Mouse (Mus musculus): ENCODE measurements around the gene N4bp2l1.

The N4bp2l1 gene

DNA sequence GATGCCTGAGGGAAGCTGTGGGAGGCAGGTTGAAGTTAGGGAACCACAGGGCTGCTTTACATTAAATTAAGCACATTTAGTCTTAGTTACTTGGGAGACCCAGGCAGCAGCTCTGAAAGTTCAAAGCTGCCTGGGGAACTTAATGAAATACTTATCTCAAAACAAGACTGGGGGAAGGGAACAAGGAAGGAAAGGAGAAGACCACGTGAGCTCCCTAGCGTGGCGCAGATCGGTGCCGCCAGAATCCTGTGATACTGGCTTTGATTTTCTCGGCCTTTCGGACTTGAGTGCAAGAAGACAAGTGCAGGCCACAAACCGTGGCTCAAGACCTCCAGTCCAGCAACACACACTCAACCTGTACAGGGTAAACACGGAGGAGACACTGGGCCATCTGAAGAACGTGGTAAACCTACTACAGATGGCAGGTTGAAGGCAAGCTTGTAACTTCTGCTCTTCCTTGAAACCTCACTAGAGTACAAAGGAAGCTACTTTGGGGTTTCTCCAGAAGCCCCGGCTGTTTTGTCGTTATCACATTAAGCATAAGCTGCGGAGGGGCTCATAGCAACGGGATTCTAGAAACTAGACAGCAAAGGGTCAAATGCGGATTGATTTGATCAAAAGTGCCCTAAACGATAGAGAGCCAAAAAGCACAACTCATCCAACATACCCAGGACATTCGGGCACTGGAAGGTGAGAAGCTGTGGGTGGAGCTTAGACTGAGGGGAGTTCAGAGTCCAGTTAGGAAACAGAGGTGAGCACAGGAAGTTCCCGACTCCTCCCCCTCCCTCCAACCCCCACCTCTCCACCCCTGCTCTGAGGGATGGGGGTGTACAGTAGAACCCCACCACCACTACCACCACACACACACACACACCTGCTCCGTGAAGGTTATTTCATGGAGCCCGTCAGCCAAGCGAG, 1.5 kb upstream of the N4bp2l1 start:
- no peak for DNase-seq (ENCODE audit: low spot score)

DNA sequence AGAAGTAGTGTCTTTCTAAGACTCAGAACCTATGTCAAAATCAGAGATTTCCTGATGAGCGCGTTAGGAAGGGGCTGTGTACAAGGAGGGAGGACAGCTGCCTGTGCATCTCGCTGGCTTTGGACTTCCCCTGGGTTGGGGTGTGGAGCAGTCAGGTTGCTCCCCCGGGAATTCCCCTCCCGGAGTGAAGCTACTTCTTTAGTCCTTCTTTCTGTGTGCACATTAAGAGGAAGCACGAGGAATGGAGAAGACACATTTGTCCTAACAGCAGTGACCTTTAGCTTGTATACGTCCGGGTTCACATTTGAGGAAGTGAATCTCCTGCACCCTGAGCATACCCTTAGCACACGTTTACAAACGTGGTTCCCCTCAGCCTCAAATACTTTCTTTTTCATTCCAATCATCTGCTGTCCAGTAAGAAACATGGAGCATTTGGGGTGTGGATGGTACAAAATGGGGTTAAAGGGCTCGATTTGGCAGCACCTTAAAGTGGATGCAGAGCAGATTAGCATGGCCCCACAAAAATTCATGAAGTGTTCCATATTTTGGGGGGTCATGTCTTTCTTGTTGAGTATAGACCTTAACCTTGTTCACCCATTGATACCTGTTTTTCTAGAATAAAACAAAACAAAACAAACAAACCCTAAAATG, 1.5 kb downstream of the N4bp2l1 start:
- no peak for DNase-seq (ENCODE audit: low spot score)

DNA sequence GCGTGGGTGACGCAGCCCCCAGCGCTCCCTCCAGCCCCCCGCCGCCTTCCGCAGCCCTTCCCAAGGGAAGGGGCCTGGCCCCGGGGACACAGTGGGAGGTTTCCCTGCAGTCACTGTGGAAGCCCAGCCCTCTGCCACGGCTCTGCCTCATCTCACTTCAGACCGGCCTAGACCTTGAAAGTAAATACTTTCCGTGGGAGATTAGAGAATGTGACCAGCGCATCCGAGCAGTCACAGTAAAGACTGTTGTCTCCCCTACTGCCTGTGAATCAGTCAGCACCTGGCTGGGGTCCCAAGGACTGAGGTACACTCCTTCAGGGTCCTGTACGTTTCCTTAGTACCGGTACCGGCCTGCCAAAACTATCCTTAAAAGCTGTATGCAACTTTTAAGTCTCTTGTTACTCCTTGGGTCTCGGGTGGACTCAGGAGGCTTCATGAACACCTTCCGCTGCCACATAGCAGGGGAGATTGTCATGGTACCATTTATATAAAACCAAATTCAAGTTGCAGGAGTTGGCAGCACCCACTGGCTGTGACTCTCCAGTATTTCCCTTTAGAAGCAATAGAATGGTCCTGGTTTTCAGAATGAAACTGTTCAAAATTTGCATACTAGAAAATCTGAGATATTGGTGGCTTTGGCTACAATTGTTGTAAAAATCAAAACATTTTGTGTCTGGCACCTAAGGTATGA, 2.2 kb downstream of the N4bp2l1 start:
- DNase-seq (ENCODE audit: low spot score) = no peak

DNA sequence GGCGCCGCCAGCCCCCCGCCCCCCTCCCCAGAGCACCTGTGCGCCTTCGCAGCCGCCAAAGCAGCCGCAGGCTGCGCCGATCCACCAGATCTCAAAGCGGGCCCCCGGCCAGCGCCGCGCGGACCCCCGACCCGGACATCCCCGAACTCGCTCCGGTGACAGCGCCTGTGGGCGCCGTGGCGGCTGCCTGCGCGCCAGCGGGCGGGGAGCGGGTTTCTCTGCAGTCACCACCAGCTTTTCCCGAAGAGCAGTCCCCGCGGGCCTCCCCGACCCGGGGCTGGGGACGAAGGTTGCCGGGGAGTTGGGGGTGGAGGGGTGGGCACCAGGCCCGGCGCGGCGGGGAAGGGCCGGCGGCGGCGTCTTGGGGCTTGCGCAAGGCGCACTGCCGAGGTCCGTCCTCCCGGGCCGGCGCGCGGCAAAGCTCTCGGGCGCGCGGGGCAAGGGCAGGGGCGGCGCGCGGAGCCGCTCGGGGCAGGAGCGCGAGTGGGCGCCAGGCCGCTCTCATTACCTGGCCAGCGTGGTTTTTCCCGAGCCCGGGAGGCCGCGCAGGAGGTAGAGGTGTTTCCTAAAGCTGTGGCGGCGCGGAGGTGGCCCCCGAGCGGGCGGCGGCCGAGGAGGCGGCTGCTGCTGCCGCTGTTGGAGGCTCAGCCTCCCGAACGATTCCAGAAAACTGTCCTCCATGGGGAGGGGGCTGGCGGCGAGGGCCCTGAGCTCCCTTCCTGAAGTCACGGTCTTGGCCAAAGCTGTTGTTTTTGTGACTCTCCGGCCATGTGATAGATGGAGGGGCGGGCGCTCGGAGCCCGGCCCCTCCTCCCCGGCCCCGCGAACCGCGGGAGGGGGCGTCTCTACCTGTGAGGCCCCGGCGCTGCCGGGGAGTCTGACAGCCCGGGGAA, 3.0 kb downstream of the N4bp2l1 start:
- DNase-seq (ENCODE audit: low spot score) = no peak

DNA sequence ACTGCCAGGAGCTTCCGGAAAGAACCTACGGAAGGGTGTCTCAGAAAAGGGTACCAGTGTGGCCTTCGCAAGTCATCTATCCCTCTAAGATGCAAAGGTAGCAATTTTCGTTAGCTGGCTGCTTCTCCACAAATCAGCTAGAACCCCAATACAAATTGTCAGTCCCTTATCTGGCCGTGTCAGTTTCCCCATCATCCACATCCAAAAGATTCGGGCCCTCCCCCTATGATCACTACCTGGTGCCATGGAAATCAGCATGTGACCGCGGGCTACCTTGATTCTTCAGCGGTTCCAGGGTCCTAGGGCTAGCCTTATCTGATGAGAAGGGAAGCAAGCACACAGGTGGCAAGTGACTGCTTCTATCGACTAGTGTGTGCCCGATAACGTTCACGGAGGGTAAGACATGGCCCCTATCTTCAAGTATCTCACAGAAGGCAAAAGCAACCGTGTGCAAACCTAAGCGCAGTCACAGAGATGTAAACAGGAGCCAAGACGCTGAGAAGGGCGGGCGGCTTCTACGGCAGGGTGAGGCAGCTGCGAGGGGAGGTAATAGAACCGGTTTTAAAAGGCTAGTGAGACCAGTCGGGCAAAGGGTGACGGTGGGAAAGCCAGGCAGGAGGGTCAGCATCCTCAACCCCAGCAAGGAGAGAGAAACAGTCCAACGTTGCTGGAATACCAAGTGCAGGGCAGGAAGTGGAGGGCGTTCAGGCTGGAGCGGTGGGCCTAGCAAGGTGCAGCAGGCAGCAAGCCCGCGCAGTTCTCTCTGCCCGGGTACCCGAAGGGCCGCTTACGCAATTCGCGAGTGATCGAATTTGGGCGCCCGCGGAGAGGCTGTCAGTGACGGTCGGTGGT, 3.9 kb downstream of the N4bp2l1 start:
- peak; percentile 61 for DNase-seq (ENCODE audit: low spot score)

DNA sequence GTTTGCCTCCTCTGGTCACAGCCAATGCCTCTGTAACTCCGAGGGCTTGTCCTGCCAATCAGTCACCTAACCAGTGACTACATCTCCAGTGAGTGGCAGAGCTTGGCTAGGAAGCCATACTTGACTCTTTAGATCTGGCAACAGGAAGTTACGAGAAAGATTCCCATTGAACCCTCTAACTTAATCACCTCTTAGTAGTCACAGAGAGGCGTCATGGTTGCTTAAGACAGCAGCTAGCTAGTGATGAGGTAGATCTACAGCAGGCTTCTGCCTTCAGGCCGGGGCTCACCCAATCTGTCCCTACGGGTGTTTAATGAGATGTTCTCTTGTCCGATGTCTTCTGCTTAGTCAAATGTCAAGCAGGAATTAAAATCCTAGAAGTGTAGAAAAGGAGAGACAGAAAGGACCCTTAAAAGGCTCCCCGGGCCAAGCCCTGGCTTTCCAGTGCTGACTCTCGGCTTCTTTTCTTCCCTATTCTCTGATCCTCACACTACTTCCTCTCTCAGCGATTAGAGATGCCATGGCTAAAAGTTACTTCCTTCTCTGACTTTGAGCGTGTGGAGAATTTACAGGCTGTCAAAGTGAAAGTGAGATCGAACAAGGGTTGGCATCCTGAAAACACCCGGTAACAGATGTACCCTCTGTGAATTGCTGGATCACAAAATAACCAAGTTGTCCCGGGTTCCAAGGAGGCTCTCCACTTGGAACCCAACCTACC, 4.6 kb downstream of the N4bp2l1 start:
- no peak for DNase-seq (ENCODE audit: low spot score)

DNA sequence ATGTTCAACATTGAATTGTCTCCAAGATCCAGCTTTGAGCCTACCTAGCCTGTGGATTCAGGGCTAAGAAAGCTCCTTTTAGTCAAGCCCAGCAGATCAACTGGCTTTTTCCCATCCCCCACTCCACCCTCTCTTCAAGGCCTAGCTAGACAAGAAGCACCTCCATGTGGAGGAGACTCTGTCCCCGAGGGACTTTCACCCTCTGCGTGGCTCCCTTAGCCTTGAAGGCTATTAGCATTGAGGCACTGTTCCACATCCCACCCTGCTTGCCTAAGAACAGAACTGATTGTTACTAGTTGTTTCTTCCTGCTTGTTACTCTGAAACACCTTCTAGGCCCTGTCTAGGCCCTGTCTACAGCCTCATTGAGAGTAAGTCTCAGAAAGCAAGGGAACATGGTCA, 7.0 kb downstream of the N4bp2l1 start:
- DNase-seq (ENCODE audit: low spot score) = no peak

DNA sequence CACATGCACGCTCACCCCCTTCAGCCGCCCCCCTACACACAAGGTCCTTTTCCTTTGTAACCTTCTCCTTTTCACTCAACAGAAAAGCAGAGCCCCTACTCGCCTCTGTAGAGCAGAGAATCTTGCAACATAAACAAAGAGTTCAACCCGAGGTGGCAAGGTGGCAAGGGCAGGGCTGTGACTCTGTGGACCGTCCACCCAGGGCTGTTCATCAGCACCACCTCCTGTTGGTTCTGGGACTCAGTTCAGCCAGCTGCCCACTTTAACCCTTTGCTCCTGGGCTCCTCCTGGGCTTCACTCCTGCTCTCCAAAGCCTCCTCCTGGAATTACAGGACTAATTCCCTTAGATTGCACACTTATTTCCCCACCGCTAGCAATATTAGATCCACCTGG, 12.7 kb downstream of the N4bp2l1 start:
- DNase-seq (ENCODE audit: low spot score) = no peak

DNA sequence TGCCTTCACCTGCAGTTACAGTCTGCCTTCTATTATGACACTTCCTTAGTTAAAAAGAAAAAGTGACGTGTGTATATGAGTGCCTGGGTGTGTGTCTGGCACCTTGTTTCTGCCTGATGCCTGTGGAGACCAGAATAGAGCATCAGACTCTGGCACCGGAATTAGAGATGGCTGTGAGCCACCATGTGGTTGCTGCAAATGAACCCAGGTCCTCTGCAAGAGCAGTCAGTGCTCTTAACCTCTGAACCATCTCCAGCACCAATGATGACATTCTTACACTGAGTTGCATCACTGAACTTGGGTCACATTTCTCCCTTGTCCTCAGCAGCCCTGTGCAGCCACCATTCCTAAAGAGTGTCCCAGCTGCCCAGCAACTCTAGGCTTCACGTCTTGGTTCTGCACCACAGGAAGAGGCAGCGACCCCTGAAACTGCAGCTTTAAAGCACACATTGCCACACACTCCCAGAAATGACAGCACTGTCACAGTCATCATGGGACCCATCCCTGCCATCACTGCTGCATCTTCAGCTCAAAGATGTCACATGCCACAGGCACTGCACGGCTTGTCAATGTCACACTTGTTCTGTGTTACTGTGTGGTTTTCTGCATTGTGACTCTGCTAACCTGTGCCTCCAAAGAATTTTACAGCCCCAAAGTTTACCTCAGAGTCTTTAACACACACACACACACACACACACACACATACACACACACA, 13.2 kb downstream of the N4bp2l1 start:
- no peak for DNase-seq (ENCODE audit: low spot score)

DNA sequence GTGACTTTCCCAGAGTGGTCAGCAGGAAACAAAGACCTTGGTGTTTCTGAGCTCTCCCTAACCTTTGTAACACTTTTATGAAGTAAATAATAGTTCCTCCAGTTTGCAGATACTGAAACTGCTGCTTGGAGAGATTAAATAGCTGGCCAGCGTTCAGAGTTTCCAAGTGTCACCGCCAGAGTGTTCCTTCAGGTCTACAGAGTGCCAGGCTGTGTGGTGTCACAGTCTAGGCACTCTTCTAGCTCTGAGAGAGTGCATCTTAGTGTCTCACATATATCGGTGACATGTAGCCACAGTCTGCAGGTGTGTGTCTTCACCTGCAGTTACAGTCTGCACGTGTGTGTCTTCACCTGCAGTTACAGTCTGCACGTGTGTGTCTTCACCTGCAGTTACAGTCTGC, 13.8 kb downstream of the N4bp2l1 start:
- no peak for DNase-seq (ENCODE audit: low spot score)

DNA sequence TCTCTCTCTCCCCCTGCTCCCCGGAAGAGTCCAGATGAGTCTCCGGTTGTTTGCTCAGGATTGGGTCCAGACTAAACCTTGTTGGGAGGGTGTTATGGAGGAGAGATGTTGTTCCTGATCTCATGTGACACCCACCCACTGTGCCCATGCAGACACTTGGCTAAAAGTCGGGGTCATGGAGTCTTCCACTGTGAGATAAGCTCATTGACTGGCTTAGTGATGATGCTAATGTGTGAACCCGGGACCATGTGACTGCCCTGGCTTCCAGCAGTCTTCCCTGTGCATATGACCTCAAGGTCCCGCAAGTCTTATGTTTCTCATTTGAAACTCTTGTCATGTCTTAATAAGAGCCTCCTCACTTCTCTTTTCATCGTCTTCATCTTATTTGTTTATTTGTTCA, 15.8 kb downstream of the N4bp2l1 start:
- DNase-seq (ENCODE audit: low spot score) = no peak

DNA sequence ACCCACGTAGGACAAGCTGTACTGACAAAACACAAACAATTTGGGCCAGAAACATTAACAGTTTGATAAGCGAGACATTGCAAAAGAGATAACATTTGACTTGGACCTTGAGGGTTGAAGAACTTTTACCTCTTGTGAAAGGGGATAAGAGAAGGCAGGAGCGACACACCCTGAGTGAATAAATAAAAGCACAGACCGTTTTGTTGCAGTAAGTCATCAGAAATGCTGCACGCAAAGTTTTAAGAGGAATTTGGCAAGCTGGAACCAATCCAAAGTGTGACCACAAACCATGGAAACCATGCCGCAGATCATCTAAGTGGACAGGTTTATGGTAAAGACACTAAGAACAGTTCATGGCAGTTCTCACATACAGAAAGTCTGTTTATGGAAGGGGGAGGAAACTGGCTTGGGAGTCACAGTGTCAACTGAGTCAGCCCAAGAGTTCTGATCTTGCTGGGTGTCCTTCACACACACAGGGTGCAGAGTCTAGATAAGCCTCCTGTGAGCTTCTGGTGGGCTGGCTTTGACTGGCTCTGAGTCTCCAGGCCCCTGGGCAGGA, 18.3 kb downstream of the N4bp2l1 start:
- DNase-seq (ENCODE audit: low spot score) = peak; percentile 75

DNA sequence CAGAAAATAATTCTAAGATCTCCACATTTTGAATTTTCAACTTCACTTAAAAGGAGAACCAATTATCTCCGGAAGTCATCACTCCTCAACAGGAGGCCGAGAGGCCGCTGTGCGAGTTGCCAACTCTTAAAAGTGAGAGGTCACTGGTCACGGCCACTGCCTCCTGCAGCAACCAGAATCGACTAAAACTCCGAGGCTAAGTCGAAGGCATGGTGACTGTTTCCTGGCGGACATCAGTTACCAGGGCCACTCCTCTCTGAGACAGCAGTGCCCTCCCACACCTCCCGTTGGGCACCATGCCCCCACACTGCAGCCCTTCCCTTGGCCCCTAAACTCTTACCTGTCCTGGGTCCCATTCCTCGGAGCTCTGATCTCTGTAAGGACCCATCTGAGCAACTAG, 20.2 kb downstream of the N4bp2l1 start:
- DNase-seq (ENCODE audit: low spot score) = no peak

DNA sequence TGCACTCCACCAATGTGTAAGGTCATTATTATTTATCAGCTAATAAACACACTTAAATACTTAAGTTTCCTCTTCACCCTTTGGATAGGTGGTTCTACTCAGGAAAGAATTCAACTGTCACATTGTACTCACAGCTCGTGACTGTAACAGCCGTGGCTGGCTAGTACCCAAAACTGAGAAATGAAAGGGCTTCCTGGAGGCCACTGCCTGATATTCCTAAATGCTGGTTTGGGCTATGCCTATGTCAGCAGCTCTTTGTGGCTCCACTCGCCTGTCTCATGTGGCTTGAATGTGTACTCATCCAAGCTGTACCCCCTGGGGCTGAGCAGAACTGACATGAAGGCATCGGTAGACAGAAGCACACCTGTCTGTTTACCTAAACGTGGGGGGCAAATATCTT, 22.1 kb downstream of the N4bp2l1 start:
- no peak for DNase-seq (ENCODE audit: low spot score)

DNA sequence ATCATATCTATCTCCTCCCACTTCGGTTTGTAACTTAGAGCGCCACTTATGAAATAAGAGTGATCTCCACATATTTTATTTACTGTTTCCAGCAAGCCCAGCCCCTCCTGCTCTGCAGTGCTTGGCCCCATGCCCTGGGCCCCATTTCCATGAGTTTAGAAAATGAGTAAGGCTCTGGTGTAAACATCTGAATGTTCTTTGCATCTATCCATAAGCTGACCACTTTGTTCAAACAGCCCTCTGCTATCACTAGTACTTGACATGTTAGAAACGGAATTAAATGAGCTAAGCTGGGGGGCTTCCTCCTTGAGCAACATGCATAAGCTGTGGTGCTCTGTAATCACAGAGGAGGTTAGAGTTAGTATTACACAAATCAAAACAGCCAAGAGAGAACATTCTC, 22.6 kb downstream of the N4bp2l1 start:
- no peak for DNase-seq (ENCODE audit: low spot score)

DNA sequence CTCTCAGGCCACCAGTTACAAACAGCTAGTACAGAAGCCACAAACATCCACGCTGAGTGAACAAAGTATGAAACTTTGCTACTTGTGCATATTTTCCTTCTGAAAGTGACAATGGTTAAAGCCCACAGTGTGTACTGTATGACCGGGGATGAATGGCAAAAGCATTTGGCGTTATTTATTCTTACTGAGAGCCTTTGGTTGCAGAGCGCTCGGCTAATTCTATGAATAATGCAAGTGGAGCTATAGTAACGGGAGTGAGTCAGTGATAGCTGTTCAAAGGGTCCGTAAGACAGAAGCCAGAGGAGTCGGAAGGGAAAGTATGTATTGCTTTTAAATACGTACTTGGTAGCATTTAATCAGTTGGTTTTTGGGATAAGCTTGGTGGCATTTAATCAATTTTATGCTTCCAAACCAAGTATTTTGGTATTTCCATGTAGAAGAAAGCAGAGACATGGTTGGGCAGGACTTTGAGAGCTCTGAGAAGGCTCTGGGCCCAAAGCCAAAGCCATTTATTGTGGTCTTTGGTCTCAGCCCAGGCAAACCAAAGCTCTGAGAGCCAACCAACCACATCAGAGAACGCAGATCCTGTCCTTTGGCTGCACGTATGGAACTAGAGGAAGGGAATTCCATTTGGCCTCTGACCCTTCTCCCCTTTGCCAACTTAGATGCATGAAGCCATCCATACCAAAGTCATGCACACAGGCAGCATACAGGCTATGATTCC, 26.3 kb downstream of the N4bp2l1 start:
- no peak for DNase-seq (ENCODE audit: low spot score)

DNA sequence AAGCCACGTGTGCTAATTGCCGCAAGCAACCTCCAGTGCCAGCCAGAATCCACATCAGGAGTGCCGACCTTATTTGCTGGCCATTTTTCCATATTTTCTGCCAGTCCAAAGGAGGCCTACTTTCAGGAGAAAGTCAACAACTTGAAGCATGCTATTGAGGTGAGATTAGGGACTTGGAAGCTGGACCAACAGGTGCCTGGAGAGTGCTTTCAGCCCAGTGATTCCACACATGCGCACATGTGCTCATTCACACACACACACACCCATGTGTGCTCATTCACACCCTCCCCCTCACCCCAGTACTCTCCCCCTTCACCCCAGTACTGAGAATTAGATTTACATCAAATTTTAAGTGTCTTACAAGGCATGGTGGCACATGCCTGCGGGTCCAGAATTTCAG, 30.0 kb downstream of the N4bp2l1 start:
- DNase-seq (ENCODE audit: low spot score) = no peak

DNA sequence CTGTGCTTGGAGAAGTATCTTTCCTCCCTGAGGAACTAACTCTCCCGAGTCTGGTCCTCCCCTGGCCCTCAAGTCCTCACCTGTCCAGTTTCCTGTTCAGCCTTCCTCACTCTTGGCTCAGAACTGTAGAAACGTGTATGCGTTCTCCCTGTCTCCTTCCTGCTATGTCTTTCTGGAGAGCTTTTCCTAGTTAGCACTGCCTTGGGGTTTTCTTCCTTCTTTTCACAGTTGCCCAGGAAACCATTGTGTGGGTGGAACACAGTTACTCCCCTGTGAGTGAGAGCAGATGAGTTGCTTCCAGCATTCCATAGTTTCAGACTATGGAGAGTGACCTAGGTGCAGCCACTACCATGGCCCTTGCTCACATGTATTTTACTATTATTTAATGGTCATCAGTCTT, 30.8 kb downstream of the N4bp2l1 start:
- DNase-seq (ENCODE audit: low spot score) = no peak

DNA sequence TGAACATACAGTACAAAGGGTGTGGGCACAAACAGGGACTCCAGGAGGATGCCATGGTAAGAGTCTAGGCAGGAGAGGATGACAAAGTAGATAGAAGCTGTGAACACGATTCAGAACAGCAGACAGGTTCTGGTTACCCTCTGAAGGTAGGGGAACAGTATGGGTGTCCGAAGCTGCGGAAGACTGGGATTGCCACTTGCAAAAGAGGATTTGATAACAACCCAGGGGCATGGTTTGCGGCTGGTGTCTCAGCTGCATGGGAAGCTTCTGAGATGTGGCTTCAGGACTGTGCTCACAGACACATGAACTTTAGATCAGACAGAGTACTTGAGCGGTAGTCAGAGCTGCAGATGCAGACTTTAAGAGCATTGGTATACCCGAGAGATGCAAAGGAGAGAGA, 32.6 kb downstream of the N4bp2l1 start:
- no peak for DNase-seq (ENCODE audit: low spot score)

All from c-Kit-positive CD71-positive TER-119-positive erythroid progenitor cells, embryonic 14.5 days (primary cell).